Mouse (Mus musculus) limb, embryonic 13.5 days (tissue): Measurements from ENCODE around the gene Vhl. TPM values are rescaled to one million over a fixed set of nuclear protein-coding genes. Genes with fewer than 3 reads are reported as not detected.
A peak's percentile ranks its signal among the peaks of the same experiment; 100 is the strongest.

Experiments
- ATAC-seq: fragments of 200-750 bp; cut with Nextera tagmentation; 2 replicates; pipeline ENCODE4 v1.8.0; 2017; ENCODE audit warnings: low read depth, moderate number of reproducible peaks, moderate TSS enrichment; ENCODE audit not compliant: low FRiP score
- H3K27ac ChIP-seq: fragments of 300-500 bp; sonication (generic); 2 replicates; pipeline ENCODE4 v1.5.1; 2015; ENCODE audit warnings: inconsistent platforms, mild to moderate bottlenecking, moderate library complexity
- H3K27me3 ChIP-seq: fragments of 300-500 bp; sonication (generic); 2 replicates; pipeline ENCODE4 v1.6.1; 2015; ENCODE audit warnings: mild to moderate bottlenecking, inconsistent platforms
- H3K36me3 ChIP-seq: fragments of 300-500 bp; sonication (generic); 2 replicates; pipeline ENCODE4 v1.6.1; 2015; ENCODE audit warnings: inconsistent platforms, mild to moderate bottlenecking, moderate library complexity
- H3K4me1 ChIP-seq: fragments of 300-500 bp; sonication (generic); 2 replicates; pipeline ENCODE4 v1.6.1; 2015; ENCODE audit warnings: inconsistent platforms
- H3K4me2 ChIP-seq: fragments of 300-500 bp; sonication (generic); replicated peaks from 2 replicates; pipeline ENCODE4 v1.6.1; 2015; ENCODE audit warnings: inconsistent platforms, mild to moderate bottlenecking, moderate library complexity
- H3K4me3 ChIP-seq: fragments of 300-500 bp; sonication (generic); 2 replicates; pipeline ENCODE4 v1.5.1; 2015; ENCODE audit warnings: moderate library complexity, mild to moderate bottlenecking, inconsistent platforms
- H3K9ac ChIP-seq: fragments of 300-500 bp; sonication (generic); 2 replicates; pipeline ENCODE4 v1.6.1; 2015; ENCODE audit warnings: mild to moderate bottlenecking, inconsistent platforms
- H3K9me3 ChIP-seq: fragments of 300-500 bp; sonication (generic); 2 replicates; pipeline ENCODE4 v1.6.1; 2016; ENCODE audit warnings: inconsistent platforms
- WGBS: fragments of 180-500 bp; shearing (Covaris S2); methylation state at CpG from one replicate; pipeline ENCODE4 v1.1.7; 2015; 5-methylcytosine and 5-hydroxymethylcytosine counted together
- polyA plus RNA-seq: library from polyadenylated mRNA; unstranded; fragments of >200 nt; fragmentation: Nextera tagmentation; extraction: Ambion mirVana; gene quantifications from 2 replicates; pipeline ENCODE4 v1.2.1, GENCODE M21; 2015

Gene Vhl
- polyA plus RNA-seq, 1 experiment from 2014 or later: 56.6 TPM

DNA sequence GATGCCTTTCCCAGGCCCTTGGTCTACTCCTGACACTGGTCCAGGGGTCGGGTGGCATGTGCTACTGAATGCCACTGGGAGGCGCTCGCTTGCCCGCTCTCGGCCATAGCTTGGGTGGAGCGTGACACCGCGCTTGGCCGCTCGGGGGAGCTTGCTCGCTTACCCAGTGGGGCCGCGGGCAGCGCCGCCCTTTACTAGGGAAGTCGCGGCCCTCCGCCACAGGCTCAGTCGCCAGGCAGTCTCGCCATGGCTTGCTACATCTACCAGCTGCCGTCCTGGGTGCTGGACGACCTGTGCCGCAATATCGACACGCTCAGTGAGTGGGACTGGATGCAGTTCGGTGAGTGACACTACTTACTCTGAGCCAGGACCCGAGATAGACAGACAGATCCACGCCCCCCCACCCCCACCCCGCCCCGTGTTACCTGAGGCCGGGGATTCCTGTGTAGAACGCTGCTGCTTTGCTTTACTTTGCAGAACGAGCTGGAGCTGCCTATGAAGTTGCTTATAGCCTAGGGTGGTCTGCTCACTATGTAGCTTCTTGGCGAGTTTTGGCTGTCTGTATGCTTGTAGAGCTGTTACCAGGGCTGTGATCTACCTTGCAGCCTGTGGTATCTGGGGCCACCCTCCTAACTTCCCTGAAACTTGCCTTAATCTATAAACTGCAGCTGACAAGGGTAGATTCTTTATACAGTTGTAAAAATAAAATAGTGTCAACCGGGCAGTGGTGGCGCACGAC lies 14.7 kb downstream of the Vhl start, which contains the start of gene Irak2:
Gene Irak2 (plus strand): TSS at position 166 of the 739 bp plus-strand sequence.
- Histone ChIP-seq H3K9ac (peak within 1 kb of the TSS; percentile 65), H3K27me3 (no peaks in the 10 kb centered on the region), H3K9me3 (no peaks in the 10 kb centered on the region), H3K4me3 (peak within 1 kb of the TSS; percentile 58), H3K4me2 (peak within 1 kb of the TSS; percentile 69), H3K27ac (peak within 1 kb of the TSS; percentile 33; the same call in 1 of the 2 replicates), H3K4me1 (0 out of 2 replicates have a peak, but pooled peaks cover 5% of the 10 kb centered on the region), H3K36me3 (peaks cover under 1% of the 10 kb centered on the region; the same call in 1 of the 2 replicates)
- ATAC-seq: peak; percentile 92
- WGBS: 6% methylated on average over 37 of the region's 37 CpGs

DNA sequence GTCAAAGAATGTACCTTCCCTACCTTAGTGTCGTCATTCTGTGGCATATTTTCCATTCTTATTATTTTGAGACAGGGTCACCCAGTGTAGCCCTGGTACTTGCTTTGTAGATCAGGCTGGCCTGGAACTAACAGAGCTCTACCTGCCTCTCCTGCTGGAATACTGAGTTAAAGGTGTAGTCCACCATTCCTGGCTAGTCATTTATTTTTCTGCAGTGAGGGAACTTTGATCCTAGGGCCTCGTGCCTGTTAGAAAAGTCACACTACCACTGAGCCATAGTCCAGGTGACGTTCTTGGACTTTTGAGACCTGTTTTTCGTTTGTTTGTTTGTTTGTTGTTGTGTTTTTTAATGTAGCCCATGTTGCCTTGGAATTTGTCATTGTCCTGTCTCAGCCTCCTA lies 15.4 kb downstream of the Vhl start:
- Histone ChIP-seq H3K4me2 (0 out of 2 replicates have a peak overlapping the region, but pooled peaks have one; percentile 69), H3K9me3 (no peaks in the 10 kb centered on the region), H3K36me3 (no peaks in the 10 kb centered on the region), H3K4me3 (no peak overlapping the region), H3K27me3 (no peaks in the 10 kb centered on the region), H3K9ac (no peak overlapping the region), H3K4me1 (0 out of 2 replicates have a peak, but pooled peaks cover 5% of the 10 kb centered on the region), H3K27ac (no peak overlapping the region)
- no peak for ATAC-seq
- WGBS: 85% methylated on average over 4 of the region's 4 CpGs

DNA sequence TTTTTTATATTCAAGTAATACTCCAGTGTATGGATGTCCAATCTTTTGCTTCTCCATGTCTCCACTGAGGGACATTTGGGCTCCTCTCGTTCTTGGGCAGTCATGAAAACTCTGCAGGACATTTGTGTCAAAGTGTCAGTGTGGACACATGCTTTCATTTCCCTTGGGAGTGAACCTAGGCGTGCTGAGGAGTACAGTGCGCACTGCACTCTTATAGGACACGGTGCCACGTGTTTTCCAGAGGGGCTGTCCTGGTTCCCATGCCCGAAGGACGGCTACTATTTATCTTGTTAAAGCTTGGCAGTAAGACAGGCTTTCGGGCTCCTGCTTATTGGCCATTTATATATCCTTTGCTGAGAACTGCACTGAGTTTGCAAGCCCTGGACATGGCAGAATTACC lies 18.8 kb downstream of the Vhl start:
- no peak overlapping the region for H3K9ac ChIP-seq
- H3K4me2 ChIP-seq: no peak overlapping the region
- no peak overlapping the region for H3K27ac ChIP-seq
- ATAC-seq: no peak
- no peaks in the 10 kb centered on the region for H3K27me3 ChIP-seq
- 83% methylated on average over 8 of the region's 8 CpGs for WGBS
- H3K4me3 ChIP-seq: no peak overlapping the region
- 0 out of 2 replicates have a peak, but pooled peaks cover 5% of the 10 kb centered on the region for H3K4me1 ChIP-seq
- no peaks in the 10 kb centered on the region for H3K9me3 ChIP-seq
- no peaks in the 10 kb centered on the region for H3K36me3 ChIP-seq

DNA sequence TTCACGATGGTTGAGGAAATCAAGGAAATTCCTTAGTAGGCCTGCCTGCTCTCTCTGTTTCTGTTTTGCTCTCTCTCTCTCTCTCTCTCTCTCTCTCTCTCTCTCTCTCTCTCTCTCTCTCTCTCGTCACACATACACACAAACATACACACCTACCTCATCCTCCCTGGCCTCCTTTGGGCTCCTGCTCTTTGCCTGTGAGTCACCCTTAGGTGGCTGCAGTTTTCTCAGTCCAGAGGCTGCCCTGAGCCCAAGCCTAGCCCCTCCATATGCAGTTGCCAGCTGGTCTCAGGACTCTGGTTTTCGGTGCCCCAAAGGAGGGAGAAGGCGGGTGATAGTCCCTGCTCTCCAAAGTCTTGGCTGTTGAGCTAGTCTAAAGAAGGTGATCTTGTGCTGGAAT lies 19.3 kb downstream of the Vhl start:
- H3K36me3 ChIP-seq: no peaks in the 10 kb centered on the region
- H3K9me3 ChIP-seq: no peaks in the 10 kb centered on the region
- WGBS: 83% methylated on average over 4 of the region's 4 CpGs
- H3K4me1 ChIP-seq: 0 out of 2 replicates have a peak, but pooled peaks cover 4% of the 10 kb centered on the region
- no peak overlapping the region for H3K9ac ChIP-seq
- H3K27me3 ChIP-seq: no peaks in the 10 kb centered on the region
- no peak overlapping the region for H3K4me3 ChIP-seq
- H3K27ac ChIP-seq: no peak overlapping the region
- no peak for ATAC-seq
- no peak overlapping the region for H3K4me2 ChIP-seq

DNA sequence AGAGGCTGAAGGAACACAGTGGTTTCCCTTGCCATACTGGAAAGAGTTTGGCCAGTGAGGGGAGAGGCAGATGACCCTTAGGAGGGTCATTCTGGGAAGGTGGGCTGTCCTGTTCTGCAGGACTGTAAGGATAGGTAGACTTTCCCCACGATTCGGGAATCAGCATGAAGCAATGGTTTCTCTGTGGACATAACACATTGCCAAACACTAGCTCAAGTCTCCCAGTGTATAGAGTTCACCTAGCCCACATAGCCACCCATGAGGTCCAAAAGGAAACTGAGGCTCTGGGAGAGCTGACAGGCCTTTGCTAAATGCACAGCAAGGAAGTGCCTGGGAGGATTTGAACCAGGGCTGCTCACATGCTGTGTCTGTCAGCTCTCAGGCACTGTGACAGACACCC lies 20.2 kb downstream of the Vhl start:
- ATAC-seq: no peak
- 89% methylated on average over 2 of the region's 2 CpGs for whole genome bisulfite sequencing
- H3K36me3 ChIP-seq: no peaks in the 10 kb centered on the region

DNA sequence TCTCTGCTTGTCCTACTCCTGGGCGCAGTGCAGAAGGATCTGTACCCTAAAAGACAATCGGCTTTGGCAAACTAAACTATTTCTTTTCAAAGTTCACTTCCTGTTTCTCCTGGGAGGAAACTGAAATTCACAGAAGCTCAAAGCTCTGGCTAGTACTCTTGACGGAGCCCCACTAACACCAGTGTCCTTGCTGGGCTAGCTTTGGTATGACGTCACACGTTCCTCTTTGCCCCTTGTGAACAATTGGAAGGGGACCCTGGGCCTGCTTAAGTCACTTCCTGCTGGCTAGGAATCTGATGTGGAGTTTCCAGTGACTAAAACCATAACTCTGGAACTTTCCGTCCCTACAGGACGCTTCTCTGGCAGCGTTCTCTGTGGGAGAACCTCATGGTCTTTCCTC lies 21.0 kb downstream of the Vhl start:
- H3K4me1 ChIP-seq: no peaks in the 10 kb centered on the region
- no peaks in the 10 kb centered on the region for H3K27me3 ChIP-seq
- H3K4me2 ChIP-seq: no peak overlapping the region
- WGBS: 80% methylated on average over 8 of the region's 8 CpGs
- H3K36me3 ChIP-seq: no peaks in the 10 kb centered on the region
- H3K4me3 ChIP-seq: no peak overlapping the region
- H3K9ac ChIP-seq: no peak overlapping the region
- H3K27ac ChIP-seq: no peak overlapping the region
- no peaks in the 10 kb centered on the region for H3K9me3 ChIP-seq
- ATAC-seq: no peak

More for the DNA sequence above, 20.2 kb downstream of the Vhl start:
- Histone ChIP-seq H3K4me2 (no peak overlapping the region), H3K9ac (no peak overlapping the region), H3K9me3 (no peaks in the 10 kb centered on the region), H3K27ac (no peak overlapping the region), H3K4me3 (no peak overlapping the region), H3K4me1 (no peaks in the 10 kb centered on the region), H3K27me3 (no peaks in the 10 kb centered on the region)

DNA sequence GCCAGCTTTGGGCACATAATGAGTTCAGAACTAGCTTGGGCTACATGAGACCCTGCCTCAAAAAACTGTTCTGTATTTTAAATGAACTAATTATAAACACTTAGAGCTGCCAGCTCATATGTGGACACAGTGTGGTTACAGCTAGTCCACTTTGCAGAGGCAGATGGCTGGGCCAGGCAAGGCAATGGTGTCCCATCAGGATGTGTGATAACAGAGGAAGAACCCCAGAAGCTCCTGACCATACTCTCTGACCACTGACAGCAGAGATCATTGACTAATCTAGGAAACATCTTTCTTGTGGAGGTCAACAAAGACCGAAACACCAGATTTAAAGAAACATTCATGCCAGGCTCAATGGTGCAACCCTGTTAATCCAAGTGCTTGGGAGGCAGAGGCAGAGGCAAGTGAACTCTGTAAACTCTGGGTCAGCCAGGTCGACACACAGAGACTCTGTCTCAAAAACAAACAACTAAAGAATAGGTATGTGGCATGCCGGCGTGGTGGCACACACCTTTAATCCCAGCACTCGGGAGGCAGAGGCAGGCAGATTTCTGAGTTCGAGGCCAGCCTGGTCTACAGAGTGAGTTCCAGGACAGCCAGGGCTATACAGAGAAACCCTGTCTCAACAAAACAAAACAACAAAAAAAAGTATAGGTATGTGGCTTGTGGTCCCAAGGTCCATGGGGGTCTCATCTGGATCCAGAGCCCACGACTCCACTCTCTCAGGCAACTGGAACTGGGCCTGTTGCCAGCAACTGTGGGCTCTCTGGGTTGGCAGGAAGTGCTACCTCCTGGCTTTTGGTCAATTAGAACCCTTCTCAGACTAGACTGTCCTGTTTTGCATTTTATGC lies 25.8 kb downstream of the Vhl start:
- WGBS: 82% methylated on average over 7 of the region's 7 CpGs
- no peak for ATAC-seq
- Histone ChIP-seq H3K27ac (no peak overlapping the region), H3K9me3 (no peaks in the 10 kb centered on the region), H3K27me3 (no peaks in the 10 kb centered on the region), H3K4me1 (no peaks in the 10 kb centered on the region), H3K9ac (no peak overlapping the region), H3K36me3 (no peaks in the 10 kb centered on the region), H3K4me2 (no peak overlapping the region), H3K4me3 (no peak overlapping the region)

DNA sequence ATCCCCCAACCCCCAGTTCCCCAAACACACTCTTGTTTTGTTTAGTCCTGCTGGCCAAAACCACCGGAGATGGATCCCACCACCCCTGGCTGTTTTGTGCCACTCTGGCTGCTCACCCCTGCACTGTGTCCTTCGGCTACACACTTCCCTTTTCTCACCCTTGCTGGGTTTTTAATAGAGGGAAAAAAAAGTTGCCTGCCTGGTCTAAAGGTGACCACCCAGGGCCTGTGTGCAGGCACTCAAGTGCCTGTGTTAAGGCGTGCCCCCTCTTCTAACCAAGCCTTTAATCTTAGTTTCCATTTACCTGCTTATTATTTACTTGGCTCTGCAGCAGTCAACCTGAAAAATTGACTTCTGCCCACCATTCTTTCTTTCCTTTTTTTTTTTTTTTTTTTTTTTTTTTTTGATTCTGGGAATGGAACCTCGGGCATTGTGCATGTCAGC lies 26.5 kb downstream of the Vhl start:
- no peak overlapping the region for H3K27ac ChIP-seq
- H3K27me3 ChIP-seq: no peaks in the 10 kb centered on the region
- WGBS: 66% methylated on average over 4 of the region's 4 CpGs
- H3K4me3 ChIP-seq: no peak overlapping the region
- no peaks in the 10 kb centered on the region for H3K36me3 ChIP-seq
- no peak overlapping the region for H3K9ac ChIP-seq
- no peaks in the 10 kb centered on the region for H3K9me3 ChIP-seq
- no peak for ATAC-seq
- H3K4me1 ChIP-seq: no peaks in the 10 kb centered on the region
- H3K4me2 ChIP-seq: no peak overlapping the region

DNA sequence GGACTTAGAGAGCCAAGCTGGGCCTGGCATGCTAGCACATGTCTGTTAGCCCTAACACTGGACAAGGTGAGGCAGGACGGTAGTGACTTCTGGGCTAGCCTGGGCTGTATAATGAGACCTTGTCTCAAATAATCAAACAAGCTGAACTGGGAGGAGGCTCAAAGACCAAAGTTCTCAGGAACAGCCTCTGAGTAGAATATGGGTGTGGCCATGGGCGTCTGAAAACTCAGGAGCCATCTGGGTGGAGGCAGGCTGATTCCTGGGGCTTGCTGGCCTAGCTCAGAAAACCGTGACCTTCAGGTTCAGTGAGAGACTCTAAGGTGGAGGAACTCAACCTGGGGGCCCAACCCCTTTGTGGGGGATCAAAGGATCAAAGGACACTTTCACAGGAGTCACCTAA lies 27.9 kb downstream of the Vhl start:
- Histone ChIP-seq H3K9ac (no peak overlapping the region), H3K9me3 (no peaks in the 10 kb centered on the region; the same call in 1 of the 2 replicates), H3K4me3 (no peak overlapping the region), H3K27me3 (no peaks in the 10 kb centered on the region), H3K4me2 (no peak overlapping the region), H3K4me1 (no peaks in the 10 kb centered on the region), H3K36me3 (no peaks in the 10 kb centered on the region), H3K27ac (no peak overlapping the region)
- no peak for ATAC-seq
- WGBS: 51% methylated on average over 3 of the region's 3 CpGs

DNA sequence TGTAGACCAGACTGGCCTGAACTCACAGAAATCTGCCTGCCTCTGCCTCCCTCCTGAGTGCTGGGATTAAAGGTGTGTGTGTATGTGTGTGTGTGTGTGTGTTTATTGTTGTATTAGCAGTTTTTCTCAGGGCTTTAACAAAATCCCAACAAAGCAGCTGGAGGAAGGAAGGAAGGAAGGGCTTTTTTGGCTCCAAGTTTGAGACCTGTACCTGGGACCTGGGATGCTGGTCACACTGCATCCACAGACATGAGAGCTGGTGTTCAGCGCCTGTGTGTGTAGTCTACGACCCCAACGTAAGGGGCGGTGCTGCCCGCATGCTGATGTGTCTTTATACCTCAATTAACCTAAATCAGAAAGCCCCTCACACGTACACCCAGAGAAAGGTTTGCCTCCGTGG lies 29.8 kb downstream of the Vhl start:
- H3K4me3 ChIP-seq: no peak overlapping the region
- H3K9me3 ChIP-seq: no peaks in the 10 kb centered on the region; the same call in 1 of the 2 replicates
- 91% methylated on average over 7 of the region's 7 CpGs for WGBS
- no peak overlapping the region for H3K9ac ChIP-seq
- no peaks in the 10 kb centered on the region for H3K36me3 ChIP-seq
- no peak overlapping the region for H3K27ac ChIP-seq
- ATAC-seq: no peak
- H3K4me2 ChIP-seq: no peak overlapping the region
- no peaks in the 10 kb centered on the region for H3K27me3 ChIP-seq
- H3K4me1 ChIP-seq: no peaks in the 10 kb centered on the region

DNA sequence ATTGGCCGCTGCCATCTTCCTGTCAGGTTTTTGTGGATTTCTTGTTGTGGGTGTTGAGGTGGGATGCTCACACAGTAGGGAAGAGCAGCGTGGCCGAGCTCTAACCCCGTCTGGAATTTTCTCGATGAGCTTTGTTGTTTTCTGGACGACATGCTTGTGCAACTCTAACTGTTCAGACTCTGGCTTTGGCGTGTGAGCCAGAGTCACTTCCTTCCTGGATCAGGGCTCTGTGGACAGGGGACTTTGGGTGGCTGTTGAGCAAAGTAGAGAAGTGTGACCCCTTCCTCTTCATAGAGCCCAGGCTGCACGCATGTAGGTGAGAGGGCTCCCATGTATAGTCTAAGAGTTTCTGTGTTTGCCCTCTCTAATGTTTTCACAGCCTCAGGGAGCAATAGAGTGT lies 30.3 kb downstream of the Vhl start:
- Histone ChIP-seq H3K36me3 (no peaks in the 10 kb centered on the region), H3K4me2 (no peak overlapping the region), H3K27me3 (no peaks in the 10 kb centered on the region), H3K9me3 (no peaks in the 10 kb centered on the region; the same call in 1 of the 2 replicates), H3K4me3 (no peak overlapping the region), H3K4me1 (no peaks in the 10 kb centered on the region), H3K27ac (no peak overlapping the region), H3K9ac (no peak overlapping the region)
- no peak for ATAC-seq
- WGBS: 75% methylated on average over 8 of the region's 8 CpGs

DNA sequence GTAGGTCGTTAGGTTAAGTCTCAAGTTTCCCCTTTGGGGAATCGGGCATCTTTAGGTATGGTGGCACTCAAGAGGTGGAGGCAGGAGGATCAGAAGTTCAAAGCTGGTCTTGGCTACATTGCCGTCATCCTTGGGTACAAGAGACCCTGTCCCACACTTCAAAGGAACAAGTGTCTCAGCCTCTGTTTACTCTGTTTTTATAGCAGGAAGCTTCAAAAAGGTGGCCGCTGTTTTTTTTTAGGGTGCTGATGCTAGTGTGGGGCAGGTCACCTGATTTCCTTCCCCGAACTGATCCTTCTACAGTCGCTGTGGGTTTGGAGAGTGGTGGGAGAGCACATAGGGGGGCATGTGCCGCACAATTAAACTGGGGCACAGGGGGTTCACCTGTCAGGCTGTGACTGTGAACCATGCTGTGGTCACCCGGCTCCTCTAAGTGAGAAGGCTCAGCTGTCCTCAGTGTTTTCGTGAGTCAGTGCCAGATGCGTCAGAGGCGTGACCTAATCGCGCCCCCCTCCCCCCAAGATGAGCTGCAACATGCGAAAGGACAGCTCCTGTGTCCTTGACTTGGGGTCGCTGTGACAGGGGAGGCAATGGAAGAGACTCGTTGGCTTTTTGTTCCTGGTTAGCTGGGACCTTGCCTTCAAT lies 31.1 kb downstream of the Vhl start:
- ATAC-seq: no peak
- H3K9me3 ChIP-seq: no peaks in the 10 kb centered on the region; the same call in 1 of the 2 replicates
- 49% methylated on average over 16 of the region's 16 CpGs for WGBS

More for the DNA sequence above, 31.1 kb downstream of the Vhl start:
- H3K9ac ChIP-seq: no peak overlapping the region
- no peak overlapping the region for H3K4me2 ChIP-seq
- H3K27ac ChIP-seq: no peak overlapping the region
- H3K27me3 ChIP-seq: no peaks in the 10 kb centered on the region
- H3K4me3 ChIP-seq: no peak overlapping the region
- no peaks in the 10 kb centered on the region for H3K36me3 ChIP-seq
- no peaks in the 10 kb centered on the region for H3K4me1 ChIP-seq
